8 mouse cellular contexts compared by ENCODE assay signal in genomic region chr1:78488752-78489492, GRCm38 (mm10). TPM values are rescaled to one million over a fixed set of nuclear protein-coding genes. Genes with fewer than 3 reads are reported as not detected.
DNase-seq lines count a peak whose midpoint lies in the region; ATAC-seq and TF ChIP-seq lines count a peak whose summit lies in the region.

Gene Farsb (minus strand): TSS chr1:78488897.

- peak within 1 kb of the TSS; percentile 3; the same call in 1 of the 2 replicates for H3K27ac ChIP-seq in heart, embryonic 12.5 days (ENCODE audit: poor library complexity, severe bottlenecking)
- peak within 1 kb of the TSS; percentile 83 for H3K27ac ChIP-seq in kidney, postnatal 0 days
- H3K27ac ChIP-seq in liver, embryonic 11.5 days (ENCODE audit: low read depth, low read length) = peak within 1 kb of the TSS; percentile 49
- H3K27ac ChIP-seq in stomach, embryonic 14.5 days (ENCODE audit: low read length) = peak within 1 kb of the TSS; percentile 68

- peak; percentile 97 for ATAC-seq in erythroid progenitor cell, adult 5-6 weeks (replicated peaks; ENCODE audit: low FRiP score, poor library complexity, severe bottlenecking)
- peak; percentile 95 for ATAC-seq in heart, embryonic 12.5 days (ENCODE audit: insufficient number of reproducible peaks, low FRiP score)
- ATAC-seq in kidney, postnatal 0 days (replicated peaks; ENCODE audit: low FRiP score, low read depth) = peak; percentile 99
- ATAC-seq in liver, embryonic 11.5 days (replicated peaks; ENCODE audit: low FRiP score) = peak; percentile 96
- peak; percentile 96 for ATAC-seq in stomach, embryonic 14.5 days (ENCODE audit: insufficient number of reproducible peaks, insufficient read depth, low FRiP score, low read depth)

- H3K36me3 ChIP-seq in heart, embryonic 12.5 days = no peaks in the 10 kb centered on the region
- no peaks in the 10 kb centered on the region for H3K36me3 ChIP-seq in kidney, postnatal 0 days (ENCODE audit: insufficient read depth, low read length)
- H3K36me3 ChIP-seq in liver, embryonic 11.5 days (ENCODE audit: control insufficient read depth, insufficient read depth, low read length) = no peaks in the 10 kb centered on the region
- 0 out of 2 replicates have a peak, but pooled peaks cover 4% of the 10 kb centered on the region for H3K36me3 ChIP-seq in stomach, embryonic 14.5 days (ENCODE audit: control insufficient read depth, insufficient read depth, low read length)

- H3K9me3 ChIP-seq in heart, embryonic 12.5 days (replicated peaks) = no peaks in the 10 kb centered on the region
- no peaks in the 10 kb centered on the region for H3K9me3 ChIP-seq in kidney, postnatal 0 days (replicated peaks; ENCODE audit: low read length)
- no peaks in the 10 kb centered on the region for H3K9me3 ChIP-seq in liver, embryonic 11.5 days (ENCODE audit: control insufficient read depth, low read length)
- no peaks in the 10 kb centered on the region for H3K9me3 ChIP-seq in stomach, embryonic 14.5 days (ENCODE audit: control insufficient read depth, low read depth, low read length)

- H3K4me2 ChIP-seq in heart, embryonic 12.5 days = peak within 1 kb of the TSS; percentile 82
- H3K4me2 ChIP-seq in kidney, postnatal 0 days (ENCODE audit: low read length) = peak within 1 kb of the TSS; percentile 73
- H3K4me2 ChIP-seq in liver, embryonic 11.5 days = peak within 1 kb of the TSS; percentile 73
- peak within 1 kb of the TSS; percentile 87 for H3K4me2 ChIP-seq in stomach, embryonic 14.5 days (replicated peaks; ENCODE audit: low read depth, low read length)

- DNase-seq in CD4-positive helper T cell, adult 2 months (ENCODE audit: low read depth, low spot score) = peak; percentile 92
- peak; percentile 84 for DNase-seq in brain, embryonic 18.5 days (ENCODE audit: low read depth, low spot score)
- DNase-seq in kidney, postnatal 0 days (ENCODE audit: low spot score) = peak; percentile 96
- DNase-seq in liver, embryonic 11.5 days (ENCODE audit: low spot score) = peak; percentile 84
- DNase-seq in naive thymus-derived CD4-positive, alpha-beta T cell, adult 2 months (ENCODE audit: low read depth) = peak; percentile 95

- H3K9ac ChIP-seq in heart, embryonic 12.5 days = peak within 1 kb of the TSS; percentile 91
- H3K9ac ChIP-seq in kidney, postnatal 0 days (ENCODE audit: low read depth, low read length) = peak within 1 kb of the TSS; percentile 79
- H3K9ac ChIP-seq in liver, embryonic 11.5 days (ENCODE audit: low read depth, low read length) = peak within 1 kb of the TSS; percentile 88
- peak within 1 kb of the TSS; percentile 72 for H3K9ac ChIP-seq in stomach, embryonic 14.5 days (replicated peaks; ENCODE audit: low read depth, low read length)

- no peak for TF ChIP-seq CTCF in kidney, postnatal 0 days (IDR thresholded peaks at IDR 0.05; ENCODE audit: low read depth)

- 0 out of 2 replicates have a peak, but pooled peaks cover 13% of the 10 kb centered on the region for H3K4me1 ChIP-seq in heart, embryonic 12.5 days (replicated peaks)
- no peaks in the 10 kb centered on the region for H3K4me1 ChIP-seq in kidney, postnatal 0 days (replicated peaks; ENCODE audit: insufficient read depth, low read length)
- peaks cover 11% of the 10 kb centered on the region for H3K4me1 ChIP-seq in liver, embryonic 11.5 days (replicated peaks; ENCODE audit: control insufficient read depth, insufficient read depth, low read length)
- peaks cover 16% of the 10 kb centered on the region; the same call in 1 of the 2 replicates for H3K4me1 ChIP-seq in stomach, embryonic 14.5 days (ENCODE audit: control insufficient read depth, insufficient read depth, low read length)

- no peaks in the 10 kb centered on the region for H3K27me3 ChIP-seq in heart, embryonic 12.5 days (replicated peaks)
- no peaks in the 10 kb centered on the region for H3K27me3 ChIP-seq in kidney, postnatal 0 days (ENCODE audit: insufficient read depth, low read length)
- H3K27me3 ChIP-seq in liver, embryonic 11.5 days (replicated peaks; ENCODE audit: control insufficient read depth, insufficient read depth, low read length) = no peaks in the 10 kb centered on the region
- H3K27me3 ChIP-seq in stomach, embryonic 14.5 days (ENCODE audit: control insufficient read depth, insufficient read depth, low read length) = no peaks in the 10 kb centered on the region

- under 1% methylated on average over 31 of the region's 31 CpGs for WGBS in heart, embryonic 12.5 days
- WGBS in kidney, postnatal 0 days = under 1% methylated on average over 31 of the region's 31 CpGs
- under 1% methylated on average over 31 of the region's 31 CpGs for WGBS in liver, embryonic 11.5 days
- WGBS in stomach, embryonic 14.5 days = under 1% methylated on average over 31 of the region's 31 CpGs

- peak within 1 kb of the TSS; percentile 85 for H3K4me3 ChIP-seq in heart, embryonic 12.5 days
- H3K4me3 ChIP-seq in kidney, postnatal 0 days (replicated peaks; ENCODE audit: low read depth, low read length) = peak within 1 kb of the TSS; percentile 82
- H3K4me3 ChIP-seq in liver, embryonic 11.5 days (ENCODE audit: low read depth, low read length) = peak within 1 kb of the TSS; percentile 90
- peak within 1 kb of the TSS; percentile 89 for H3K4me3 ChIP-seq in stomach, embryonic 14.5 days (ENCODE audit: low read depth, low read length)

RNA-seq across cellular contexts. Expression of gene Farsb, which starts in this region (rescaled TPM):
- 31.4 and 41.1 TPM in 2 replicates for total RNA-seq in erythroid progenitor cell, adult 5-6 weeks (2015; ENCODE audit: low replicate concordance)
- 21.8 and 22.5 TPM in 2 replicates for total RNA-seq in erythroid progenitor cell, adult 5-6 weeks (2017; ENCODE audit: low replicate concordance)
- polyA plus RNA-seq in heart, embryonic 12.5 days (2016; fragmentation: Nextera tagmentation; extraction: Ambion mirVana) = 100 and 105 TPM in 2 replicates
- 94.3 and 98.7 TPM in 2 replicates for polyA plus RNA-seq in kidney, postnatal 0 days (2015; fragmentation: Nextera tagmentation; extraction: Ambion mirVana)
- 204 and 227 TPM in 2 replicates for polyA plus RNA-seq in liver, embryonic 11.5 days (2014; fragmentation: Nextera tagmentation; extraction: Ambion mirVana)
- polyA plus RNA-seq in stomach, embryonic 14.5 days (2014; fragmentation: Nextera tagmentation; extraction: Ambion mirVana) = 137 and 146 TPM in 2 replicates

Comparison
In these comparisons a context has a peak if more than half of its experiments do, and no peak if none do; other contexts are left out.
1. Peak in every context shown above with its lines: DNase-seq, ATAC-seq, H3K4me3 ChIP-seq and H3K27ac ChIP-seq.
2. H3K27ac ChIP-seq: peak in every context shown above with its lines; median percentile 83 in kidney, postnatal 0 days; 68 in stomach, embryonic 14.5 days; 49 in liver, embryonic 11.5 days; 3 in heart, embryonic 12.5 days.